Mouse (Mus musculus) liver, embryonic 16.5 days (tissue): ENCODE results near the gene Stox2. TPM values are rescaled to one million over a fixed set of nuclear protein-coding genes. Genes with fewer than 3 reads are reported as not detected.

Experiments
- ATAC-seq: fragments of 200-750 bp; cut with Nextera tagmentation; 2 replicates; pipeline ENCODE4 v1.8.0; 2017; ENCODE audit warnings: low read depth, mild to moderate bottlenecking, moderate number of reproducible peaks, moderate library complexity
- H3K27ac ChIP-seq: fragments of 300-500 bp; sonication (generic); 2 replicates; pipeline ENCODE4 v1.5.1; 2014; ENCODE audit warnings: mild to moderate bottlenecking, low read length
- H3K27me3 ChIP-seq: fragments of 300-500 bp; sonication (generic); 2 replicates; pipeline ENCODE4 v1.6.1; 2014; ENCODE audit warnings: low read depth, low read length, mixed read lengths; ENCODE audit not compliant: control insufficient read depth, insufficient read depth
- H3K36me3 ChIP-seq: fragments of 300-500 bp; sonication (generic); 2 replicates; pipeline ENCODE4 v1.6.1; 2014; ENCODE audit warnings: mild to moderate bottlenecking; ENCODE audit not compliant: control insufficient read depth, insufficient read depth
- H3K4me1 ChIP-seq: fragments of 300-500 bp; sonication (generic); 2 replicates; pipeline ENCODE4 v1.6.1; 2014; ENCODE audit warnings: low read depth, low read length, mixed read lengths; ENCODE audit not compliant: control insufficient read depth
- H3K4me2 ChIP-seq: fragments of 300-500 bp; sonication (generic); 2 replicates; pipeline ENCODE4 v1.6.1; 2014; ENCODE audit warnings: low read depth, low read length, mixed read lengths
- H3K4me3 ChIP-seq: fragments of 300-500 bp; sonication (generic); 2 replicates; pipeline ENCODE4 v1.5.1; 2014; ENCODE audit warnings: low read depth, mild to moderate bottlenecking, low read length
- H3K9ac ChIP-seq: fragments of 300-500 bp; sonication (generic); 2 replicates; pipeline ENCODE4 v1.6.1; 2014; ENCODE audit warnings: low read depth, low read length
- H3K9me3 ChIP-seq: fragments of 300-500 bp; sonication (generic); replicated peaks from 2 replicates; pipeline ENCODE4 v1.6.1; 2016; ENCODE audit warnings: low read length; ENCODE audit not compliant: control insufficient read depth
- WGBS: fragments of 180-500 bp; shearing (Covaris S2); extraction: QIAGEN DNeasy Blood & Tissue Kit; methylation state at CpG from one replicate; pipeline ENCODE4 v1.1.7; 2014; ENCODE audit not compliant: insufficient replicate concordance; 5-methylcytosine and 5-hydroxymethylcytosine counted together
- polyA plus RNA-seq: library from polyadenylated mRNA; unstranded; fragments of >200 nt; fragmentation: Nextera tagmentation; extraction: Ambion mirVana; gene quantifications from 2 replicates; pipeline ENCODE4 v1.2.1, GENCODE M21; 2015

Stox2 gene
- polyA plus RNA-seq, 1 experiment from 2014 or later: 0.30 TPM

- Histone ChIP-seq H3K9me3 (no peaks in the 10 kb centered on the region), H3K27me3 (peaks cover 57% of the 10 kb centered on the region), H3K27ac (no peak overlapping the region), H3K9ac (peak overlapping the region; percentile 31), H3K4me1 (no peaks in the 10 kb centered on the region), H3K4me3 (peak overlapping the region; percentile 59), H3K36me3 (no peaks in the 10 kb centered on the region), H3K4me2 (peak overlapping the region; percentile 60)
- under 1% methylated on average over 33 of the region's 46 CpGs for WGBS
- 0 out of 2 replicates have a peak, but pooled peaks have one; percentile 30 for ATAC-seq
These were observed 32.5 kb downstream of the Stox2 start for GRCm38 (mm10) chr8:47413524-47414257.

- Histone ChIP-seq H3K36me3 (no peaks in the 10 kb centered on the region), H3K27ac (no peak overlapping the region), H3K27me3 (peaks cover 58% of the 10 kb centered on the region), H3K9me3 (no peaks in the 10 kb centered on the region), H3K4me1 (no peaks in the 10 kb centered on the region), H3K9ac (peak overlapping the region; percentile 31), H3K4me3 (peak overlapping the region; percentile 59), H3K4me2 (peak overlapping the region; percentile 60)
- under 1% methylated on average over 81 of the region's 81 CpGs for WGBS
- ATAC-seq: peak; percentile 37; the same call in 1 of the 2 replicates
These were observed 33.3 kb downstream of the Stox2 start for GRCm38 (mm10) chr8:47412696-47413523.

- peak overlapping the region; percentile 60 for H3K4me2 ChIP-seq
- H3K4me3 ChIP-seq: peak overlapping the region; percentile 59
- H3K36me3 ChIP-seq: no peaks in the 10 kb centered on the region
- H3K4me1 ChIP-seq: no peaks in the 10 kb centered on the region
- H3K27me3 ChIP-seq: peaks cover 58% of the 10 kb centered on the region
- H3K27ac ChIP-seq: no peak overlapping the region
- H3K9me3 ChIP-seq: no peaks in the 10 kb centered on the region
- 0 out of 2 replicates have a peak, but pooled peaks have one; percentile 21 for ATAC-seq
- WGBS: 2% methylated on average over 43 of the region's 43 CpGs
- no peak overlapping the region for H3K9ac ChIP-seq
These were observed 34.0 kb downstream of the Stox2 start for GRCm38 (mm10) chr8:47411994-47412695.

GRCm38 (mm10) chr8:47411321-47411720 lies 34.8 kb downstream of the Stox2 start:
- peaks cover 58% of the 10 kb centered on the region for H3K27me3 ChIP-seq
- no peaks in the 10 kb centered on the region for H3K36me3 ChIP-seq
- no peak overlapping the region for H3K9ac ChIP-seq
- H3K4me1 ChIP-seq: no peaks in the 10 kb centered on the region
- H3K9me3 ChIP-seq: no peaks in the 10 kb centered on the region
- no peak overlapping the region for H3K27ac ChIP-seq
- H3K4me2 ChIP-seq: no peak overlapping the region
- no peak for ATAC-seq
- no peak overlapping the region for H3K4me3 ChIP-seq
- WGBS: 5% methylated on average over 12 of the region's 12 CpGs

- no peaks in the 10 kb centered on the region for H3K36me3 ChIP-seq
- peaks cover 47% of the 10 kb centered on the region for H3K27me3 ChIP-seq
- 8% methylated on average over 8 of the region's 8 CpGs for WGBS
- no peak overlapping the region for H3K4me2 ChIP-seq
- H3K4me3 ChIP-seq: no peak overlapping the region
- H3K27ac ChIP-seq: no peak overlapping the region
- no peak for ATAC-seq
- no peak overlapping the region for H3K9ac ChIP-seq
- no peaks in the 10 kb centered on the region for H3K4me1 ChIP-seq
- H3K9me3 ChIP-seq: no peaks in the 10 kb centered on the region
These were observed 37.1 kb downstream of the Stox2 start for GRCm38 (mm10) chr8:47409061-47409460.

- no peak overlapping the region for H3K4me2 ChIP-seq
- no peak for ATAC-seq
These were observed 41.3 kb downstream of the Stox2 start for GRCm38 (mm10) chr8:47404852-47405251.

DNA sequence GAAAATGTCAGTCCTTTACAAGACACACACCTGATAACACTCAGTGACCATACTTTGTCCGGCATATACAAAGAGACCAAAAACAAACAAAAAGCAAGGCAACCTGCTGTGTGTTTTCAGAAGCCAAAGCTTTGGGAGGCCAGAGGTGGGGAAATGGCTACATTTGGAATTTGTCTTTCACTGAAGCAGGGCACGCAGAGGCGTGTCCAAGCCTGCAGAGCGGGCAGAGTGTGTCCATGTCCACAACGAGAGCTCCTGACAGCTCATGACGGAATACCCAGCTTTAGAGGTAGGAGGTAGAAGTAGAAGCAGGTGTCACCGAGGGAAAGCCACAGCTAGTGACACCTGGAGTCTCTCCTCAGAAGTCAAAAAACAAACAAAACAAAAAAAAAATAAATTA lies 53.2 kb downstream of the Stox2 start:
- Histone ChIP-seq H3K36me3 (no peaks in the 10 kb centered on the region), H3K9me3 (no peaks in the 10 kb centered on the region), H3K9ac (no peak overlapping the region), H3K27ac (no peak overlapping the region), H3K4me2 (no peak overlapping the region), H3K27me3 (no peaks in the 10 kb centered on the region), H3K4me3 (no peak overlapping the region), H3K4me1 (no peaks in the 10 kb centered on the region)
- 49% methylated on average over 7 of the region's 7 CpGs for WGBS
- ATAC-seq: no peak

More at GRCm38 (mm10) chr8:47404852-47405251, 41.3 kb downstream of the Stox2 start:
- Histone ChIP-seq H3K4me3 (no peak overlapping the region), H3K4me1 (no peaks in the 10 kb centered on the region), H3K36me3 (no peaks in the 10 kb centered on the region), H3K27me3 (peaks cover 10% of the 10 kb centered on the region; the same call in 1 of the 2 replicates), H3K9ac (no peak overlapping the region), H3K27ac (no peak overlapping the region), H3K9me3 (no peaks in the 10 kb centered on the region)
- WGBS: 76% methylated on average over 1 of the region's 2 CpGs

GRCm38 (mm10) chr8:47392290-47392689 lies 53.9 kb downstream of the Stox2 start:
- H3K4me1 ChIP-seq: no peaks in the 10 kb centered on the region
- no peak overlapping the region for H3K9ac ChIP-seq
- H3K27me3 ChIP-seq: no peaks in the 10 kb centered on the region
- 73% methylated on average over 18 of the region's 18 CpGs for WGBS
- no peak overlapping the region for H3K27ac ChIP-seq
- H3K4me3 ChIP-seq: no peak overlapping the region
- no peaks in the 10 kb centered on the region for H3K36me3 ChIP-seq
- no peak overlapping the region for H3K4me2 ChIP-seq
- no peak for ATAC-seq
- H3K9me3 ChIP-seq: no peaks in the 10 kb centered on the region
